Mouse (Mus musculus): ENCODE results near the gene Dot1l.
"Not testable (repeated sequence)": the region's sequence is repeated elsewhere in the genome, so short reads cannot be mapped to it uniquely, and the experiment has no call there.

Dot1l gene

GRCm38 (mm10) chr10:80812391-80813041 lies 57.5 kb downstream of the Dot1l start:
- no peak for DNase-seq

GRCm38 (mm10) chr10:80813366-80813765 lies 58.4 kb downstream of the Dot1l start, which contains the start of gene Jsrp1:
Gene Jsrp1, minus strand, starts transcription at chr10:80813498.
- no peak for DNase-seq

GRCm38 (mm10) chr10:80814800-80815199 lies 59.8 kb downstream of the Dot1l start:
- DNase-seq = no peak

- DNase-seq = not testable (repeated sequence)
Measured at GRCm38 (mm10) chr10:80816303-80816702, 61.3 kb downstream of the Dot1l start.

- DNase-seq = no peak
Measured at GRCm38 (mm10) chr10:80817164-80817563, 62.2 kb downstream of the Dot1l start.

GRCm38 (mm10) chr10:80817955-80818354 lies 62.9 kb downstream of the Dot1l start:
- DNase-seq = not testable (repeated sequence)

GRCm38 (mm10) chr10:80818599-80819281 lies 63.7 kb downstream of the Dot1l start:
- DNase-seq = no peak

- no peak for DNase-seq
Measured at GRCm38 (mm10) chr10:80819406-80819805, 64.4 kb downstream of the Dot1l start.

GRCm38 (mm10) chr10:80821991-80822390 lies 67.0 kb downstream of the Dot1l start:
- peak in 1 of 2 experiments; percentile 56 for DNase-seq

GRCm38 (mm10) chr10:80822528-80822927 lies 67.5 kb downstream of the Dot1l start:
- DNase-seq = no peak

GRCm38 (mm10) chr10:80823316-80823715 lies 68.3 kb downstream of the Dot1l start:
- DNase-seq = no peak

GRCm38 (mm10) chr10:80823847-80824643 lies 69.0 kb downstream of the Dot1l start:
- DNase-seq = no peak

GRCm38 (mm10) chr10:80824827-80825226 lies 69.8 kb downstream of the Dot1l start:
- no peak for DNase-seq

- DNase-seq = peak; percentile 96 to 98
Measured at GRCm38 (mm10) chr10:80826151-80827062, 71.4 kb downstream of the Dot1l start, which contains the start of gene Oaz1. Gene Oaz1, plus strand, starts transcription at chr10:80826656.

GRCm38 (mm10) chr10:80827063-80827869 lies 72.3 kb downstream of the Dot1l start:
- DNase-seq = no peak

GRCm38 (mm10) chr10:80827870-80828420 lies 72.9 kb downstream of the Dot1l start:
- no peak for DNase-seq

GRCm38 (mm10) chr10:80828587-80828986 lies 73.6 kb downstream of the Dot1l start:
- not testable (repeated sequence) for DNase-seq

GRCm38 (mm10) chr10:80829359-80830278 lies 74.6 kb downstream of the Dot1l start:
- DNase-seq = no peak

GRCm38 (mm10) chr10:80831136-80831535 lies 76.1 kb downstream of the Dot1l start:
- no peak for DNase-seq

GRCm38 (mm10) chr10:80832818-80833217 lies 77.8 kb downstream of the Dot1l start:
- DNase-seq = no peak

All from cerebellum, postnatal 36 days (tissue).